Mouse (Mus musculus) C2C12 (cell line): ENCODE results near the gene Kmt2e.

Experiments
- CTCF ChIP-seq: IDR thresholded peaks from one replicate; pipeline ENCODE4 v1.5.1; 2011; ENCODE audit not compliant: control insufficient read depth, insufficient read depth, insufficient read length
- MYOD1 ChIP-seq: IDR thresholded peaks from one replicate; pipeline ENCODE4 v1.6.1; 2011; ENCODE audit warnings: low read depth; ENCODE audit not compliant: control insufficient read depth, insufficient read length

DNA sequence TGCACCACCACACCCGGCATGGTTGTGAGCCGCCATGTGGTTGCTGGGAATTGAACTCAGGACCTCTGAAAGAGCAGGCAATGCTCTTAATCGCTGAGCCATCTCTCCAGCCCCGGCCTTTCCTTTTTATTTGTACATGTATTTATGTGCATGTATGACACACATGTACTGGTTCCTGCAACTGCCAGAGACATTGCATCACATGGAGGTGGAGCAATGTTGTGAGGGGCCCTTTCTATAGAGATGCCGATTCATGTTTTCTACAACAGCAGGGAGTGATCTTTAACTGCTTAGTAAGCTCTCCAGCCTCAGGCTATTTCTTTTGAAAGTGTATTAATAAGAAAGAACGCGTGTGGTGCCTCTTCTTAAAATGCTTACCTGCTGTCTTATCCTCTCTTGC, 49.6 kb downstream of the Kmt2e start:
- TF ChIP-seq CTCF (no peak), MYOD1 (no peak)
